Mouse (Mus musculus) gastrocnemius, postnatal 14 days (tissue): ENCODE measurements at regions not wholly inside any gene's neighbourhood (a gene's known extent, or its start where the extent isn't known, plus 50 kb on each side); places are given as distances from the start of the nearest gene placed in this dataset.

Source experiments
- DNase-seq: peaks from one replicate; pipeline ENCODE4 v3.0.0; 2021; ENCODE audit warnings: mixed read lengths
- intact Hi-C: fragments of 180-260 bp; cut with DNase I; formaldehyde crosslinking; loops from one replicate; pipeline ENCODE4 v1.15.1; 2025; ENCODE audit warnings: low total_unique reads

DNA sequence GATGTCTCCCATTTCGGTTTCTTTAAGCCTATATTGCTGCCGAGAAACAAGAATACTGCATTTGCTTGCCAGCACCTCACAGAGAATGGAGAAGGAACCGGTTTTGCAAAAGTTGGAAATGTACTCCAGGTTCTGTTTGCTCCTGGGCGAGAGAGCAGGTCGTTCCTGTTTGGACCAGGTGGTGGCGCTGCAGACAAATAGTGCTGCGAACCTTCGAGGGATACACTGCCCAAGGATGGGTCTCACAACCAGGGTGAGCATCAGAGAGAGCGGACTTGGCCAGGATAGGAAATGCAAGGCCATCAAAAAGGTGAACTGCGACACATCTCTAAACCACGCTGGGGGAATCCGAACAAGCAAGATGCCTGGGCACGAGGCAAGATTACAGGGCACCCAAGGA lies 54.0 kb upstream of the Ets2 start:
- peak; percentile 69 for DNase-seq

DNA sequence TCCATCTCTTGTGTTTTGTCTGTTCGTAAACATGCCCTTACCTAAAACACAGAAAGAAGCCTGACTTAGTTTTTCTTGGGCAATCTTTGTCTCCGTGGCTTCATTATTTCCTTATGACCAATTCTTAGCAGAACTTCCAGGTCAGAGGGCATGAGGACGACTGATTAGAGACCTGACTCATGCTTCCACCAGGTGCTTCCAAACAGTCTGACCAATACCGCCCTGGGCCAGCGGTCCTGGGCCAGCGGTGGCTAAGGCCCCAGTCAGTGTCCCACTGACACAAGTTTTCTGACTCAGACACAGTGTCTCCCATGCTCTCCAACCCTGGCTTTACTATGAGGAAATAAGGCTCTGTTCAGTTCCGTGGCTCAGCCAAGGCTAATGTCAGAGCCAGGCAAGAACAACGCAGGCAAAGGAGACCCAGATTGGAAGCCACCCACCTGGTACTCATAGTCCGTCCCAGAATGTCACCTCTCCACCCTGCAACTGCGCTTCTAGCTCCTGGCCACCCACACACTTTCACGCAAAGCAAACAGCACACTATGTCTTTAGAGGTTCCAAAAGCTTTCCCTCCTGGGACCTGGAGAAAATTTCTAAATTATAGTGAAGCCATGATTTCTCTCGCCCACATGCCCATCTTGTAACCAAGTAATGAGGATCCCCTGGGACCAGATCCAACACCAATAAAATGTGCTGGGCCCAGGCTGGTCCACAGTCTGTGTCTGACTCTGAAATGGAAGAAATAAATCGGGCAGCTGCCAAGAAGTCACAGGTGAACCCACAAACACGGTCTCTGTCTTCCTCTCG lies 56.6 kb upstream of the Erg start:
- intact Hi-C loops: no loop called here
- DNase-seq: no peak

More for the DNA sequence above, 54.0 kb upstream of the Ets2 start:
- intact Hi-C loops: loop anchor here (5.0 kb wide), 1 partner anchor 294 kb away; no protein-coding TSS in a partner anchor

GRCm38 (mm10) chr16:95640670-95641069 lies 54.3 kb upstream of the Erg start:
- intact Hi-C loops: no loop called here
- DNase-seq: no peak

DNA sequence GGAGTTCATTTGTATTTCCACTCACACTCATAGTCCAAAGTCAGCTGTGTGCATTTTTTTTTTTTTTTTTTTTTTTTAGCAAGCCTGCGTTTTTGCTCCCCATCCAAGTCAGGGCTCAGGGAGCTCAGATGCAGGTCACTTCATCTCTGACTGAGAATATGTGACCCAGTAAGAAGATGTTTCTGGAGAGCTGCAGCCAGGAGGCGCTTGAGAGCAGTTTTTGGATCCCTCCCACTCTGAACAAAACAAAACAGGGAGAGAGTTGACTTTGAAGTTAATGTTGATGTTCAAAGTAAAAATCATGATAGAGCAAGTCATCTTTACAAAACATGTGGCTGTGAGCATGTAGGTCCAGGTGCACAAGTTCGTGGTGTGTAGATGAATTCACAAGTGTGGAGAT lies 53.3 kb upstream of the Erg start:
- intact Hi-C loops: no loop called here
- no peak for DNase-seq

- DNase-seq: no peak
- intact Hi-C loops: no loop called here
Measured at GRCm38 (mm10) chr16:95637850-95638249, 51.5 kb upstream of the Erg start.

DNA sequence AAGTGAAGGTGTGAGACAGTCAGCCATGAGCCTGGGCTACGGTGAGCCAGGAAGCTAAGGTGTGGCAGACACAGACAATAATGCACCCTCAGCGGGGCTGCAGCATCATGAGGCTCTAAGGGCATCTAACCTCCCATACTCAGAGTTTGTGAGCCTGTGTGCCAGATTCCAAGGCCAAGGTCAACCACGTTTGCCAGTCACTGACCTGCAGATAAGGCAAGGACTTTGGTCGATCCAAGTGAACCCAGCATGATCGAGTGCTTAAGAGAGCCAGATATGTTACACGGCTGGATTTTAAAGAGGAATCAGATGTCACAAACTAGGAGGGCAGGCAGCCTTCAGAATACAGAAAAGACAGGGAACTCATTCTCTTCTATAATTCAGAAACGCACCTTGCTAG lies 50.2 kb upstream of the Erg start:
- intact Hi-C loops: no loop called here
- DNase-seq: no peak
